Mouse (Mus musculus): ENCODE measurements at regions not wholly inside any gene's neighbourhood (a gene's known extent, or its start where the extent isn't known, plus 50 kb on each side); places are given as distances from the start of the nearest gene placed in this dataset.

- DNase-seq, result peak; percentile 19 to 38
These were observed 175.7 kb downstream of the Fat4 start for GRCm38 (mm10) chr3:39062415-39062814.

GRCm38 (mm10) chr3:39065457-39065856, 178.7 kb downstream of the Fat4 start:
- no peak for DNase-seq

GRCm38 (mm10) chr3:39069011-39069410, 182.3 kb downstream of the Fat4 start:
- DNase-seq, result peak; percentile 9 to 13

- DNase-seq, result peak in 1 of 2 experiments; percentile 6
These were observed 196.0 kb downstream of the Fat4 start for GRCm38 (mm10) chr3:39082678-39083270.

- DNase-seq, result no peak
These were observed 202.2 kb downstream of the Fat4 start for GRCm38 (mm10) chr3:39088948-39089347.

GRCm38 (mm10) chr3:39102324-39102723, 215.6 kb downstream of the Fat4 start:
- DNase-seq, result no peak

- peak; percentile 33 to 51 for DNase-seq
These were observed 223.1 kb downstream of the Fat4 start for GRCm38 (mm10) chr3:39109756-39110392.

- DNase-seq, result no peak
These were observed 227.3 kb downstream of the Fat4 start for GRCm38 (mm10) chr3:39114056-39114455.

GRCm38 (mm10) chr3:39114826-39115225, 228.1 kb downstream of the Fat4 start:
- no peak for DNase-seq

- no peak for DNase-seq
These were observed 228.7 kb downstream of the Fat4 start for GRCm38 (mm10) chr3:39115441-39115840.

GRCm38 (mm10) chr3:39122250-39122649, 235.5 kb downstream of the Fat4 start:
- DNase-seq, result no peak

GRCm38 (mm10) chr3:39130532-39130931, 243.8 kb downstream of the Fat4 start:
- DNase-seq, result no peak

- DNase-seq, result no peak
These were observed 278.4 kb downstream of the Fat4 start for GRCm38 (mm10) chr3:39165006-39165667.

- no peak for DNase-seq
These were observed 295.9 kb downstream of the Fat4 start for GRCm38 (mm10) chr3:39182646-39183045.

- no peak for DNase-seq
These were observed 308.4 kb downstream of the Fat4 start for GRCm38 (mm10) chr3:39195102-39195501.

- no peak for DNase-seq
These were observed 315.9 kb downstream of the Fat4 start for GRCm38 (mm10) chr3:39202662-39203061.

GRCm38 (mm10) chr3:39208651-39209050, 321.9 kb downstream of the Fat4 start:
- DNase-seq, result no peak

- peak; percentile 82 for DNase-seq
These were observed 322.8 kb downstream of the Fat4 start for GRCm38 (mm10) chr3:39209382-39210165.

- peak; percentile 21 to 23 for DNase-seq
These were observed 324.9 kb downstream of the Fat4 start for GRCm38 (mm10) chr3:39211670-39212069.

GRCm38 (mm10) chr3:39220011-39220706, 333.4 kb downstream of the Fat4 start:
- peak; percentile 10 to 34 for DNase-seq

GRCm38 (mm10) chr3:39220707-39221034, 333.9 kb downstream of the Fat4 start:
- DNase-seq, result peak in 1 of 2 experiments; percentile 11

- no peak for DNase-seq
These were observed 335.3 kb downstream of the Fat4 start for GRCm38 (mm10) chr3:39222059-39222458.

GRCm38 (mm10) chr3:39234921-39235320, 348.2 kb downstream of the Fat4 start:
- no peak for DNase-seq

Measured in cerebellum, postnatal 10 days (tissue).